Mouse (Mus musculus): ENCODE measurements around the gene Klhdc1.

GRCm38 (mm10) chr12:69241405-69241770 lies 412 bp downstream of the Klhdc1 start:
- TF ChIP-seq POLR2A (IDR thresholded peaks at IDR 0.05; ENCODE audit: borderline replicate concordance, extremely low read depth, insufficient read depth, insufficient read length, poor library complexity, severe bottlenecking) (no peak), CTCF (IDR thresholded peaks at IDR 0.05; ENCODE audit: borderline replicate concordance, extremely low read depth, insufficient read depth, insufficient read length) (no peak)
